In genomic region chr8:9977573-9978314, GRCm38 (mm10) we compare ENCODE assay signal across 7 mouse cellular contexts. TPM values are rescaled to one million over a fixed set of nuclear protein-coding genes. Genes with fewer than 3 reads are reported as not detected.
DNase-seq lines count a peak whose midpoint lies in the region; ATAC-seq lines count a peak whose summit lies in the region.

TSS of gene Lig4 (minus strand) at chr8:9977686.
TSS of gene Abhd13 (plus strand) at chr8:9977707.

- peaks cover 7% of the 10 kb centered on the region for H3K36me3 ChIP-seq in embryonic facial prominence, embryonic 12.5 days
- no peaks in the 10 kb centered on the region for H3K36me3 ChIP-seq in limb, embryonic 11.5 days (ENCODE audit: control insufficient read depth, insufficient read depth, low read length)
- peaks cover 9% of the 10 kb centered on the region for H3K36me3 ChIP-seq in midbrain, embryonic 14.5 days (ENCODE audit: control insufficient read depth, insufficient read depth, low read length)

- H3K27me3 ChIP-seq in embryonic facial prominence, embryonic 12.5 days: no peaks in the 10 kb centered on the region
- no peaks in the 10 kb centered on the region for H3K27me3 ChIP-seq in limb, embryonic 11.5 days (ENCODE audit: control insufficient read depth, insufficient read depth, low read length)
- no peaks in the 10 kb centered on the region for H3K27me3 ChIP-seq in midbrain, embryonic 14.5 days (ENCODE audit: control insufficient read depth, insufficient read depth, low read length)

- peaks cover 26% of the 10 kb centered on the region for H3K4me1 ChIP-seq in embryonic facial prominence, embryonic 12.5 days
- H3K4me1 ChIP-seq in limb, embryonic 11.5 days (ENCODE audit: control insufficient read depth, insufficient read depth, low read length): peaks cover 13% of the 10 kb centered on the region
- peaks cover 28% of the 10 kb centered on the region for H3K4me1 ChIP-seq in midbrain, embryonic 14.5 days (ENCODE audit: control insufficient read depth, insufficient read depth, low read length)

- H3K9me3 ChIP-seq in embryonic facial prominence, embryonic 12.5 days: no peaks in the 10 kb centered on the region
- H3K9me3 ChIP-seq in limb, embryonic 11.5 days (ENCODE audit: control insufficient read depth, low read length): no peaks in the 10 kb centered on the region
- no peaks in the 10 kb centered on the region for H3K9me3 ChIP-seq in midbrain, embryonic 14.5 days (ENCODE audit: control insufficient read depth, low read length)

- H3K4me3 ChIP-seq in embryonic facial prominence, embryonic 12.5 days: peak within 1 kb of the TSS; percentile 87
- peak within 1 kb of the TSS; percentile 68 for H3K4me3 ChIP-seq in limb, embryonic 11.5 days (ENCODE audit: low read depth, low read length)
- H3K4me3 ChIP-seq in midbrain, embryonic 14.5 days (replicated peaks; ENCODE audit: low read depth, low read length): peak within 1 kb of the TSS; percentile 91

- peak; percentile 99 for DNase-seq in adrenal gland, postnatal 25 days
- peak; percentile 99 for DNase-seq in heart, adult 11 months
- DNase-seq in kidney, adult 18-20 months: peak; percentile 100
- DNase-seq in limb, embryonic 11.5 days (ENCODE audit: low spot score): peak; percentile 99
- peak; percentile 99 for DNase-seq in midbrain, embryonic 14.5 days
- peak; percentile 95 to 98 for DNase-seq in spleen, adult 18-20 months

- peak within 1 kb of the TSS; percentile 86 for H3K9ac ChIP-seq in embryonic facial prominence, embryonic 12.5 days
- H3K9ac ChIP-seq in limb, embryonic 11.5 days (ENCODE audit: low read length): peak within 1 kb of the TSS; percentile 81
- peak within 1 kb of the TSS; percentile 88 for H3K9ac ChIP-seq in midbrain, embryonic 14.5 days (replicated peaks; ENCODE audit: low read length)

- ATAC-seq in embryonic facial prominence, embryonic 12.5 days (ENCODE audit: insufficient number of reproducible peaks, insufficient read depth, low FRiP score, low TSS enrichment): peak; percentile 67
- ATAC-seq in limb, embryonic 11.5 days (ENCODE audit: insufficient number of reproducible peaks, low FRiP score, low TSS enrichment, low read depth): peak; percentile 77
- peak; percentile 78 for ATAC-seq in midbrain, embryonic 14.5 days (ENCODE audit: low FRiP score, low TSS enrichment)

- peak within 1 kb of the TSS; percentile 77; the same call in 1 of the 2 replicates for H3K27ac ChIP-seq in embryonic facial prominence, embryonic 12.5 days
- peak within 1 kb of the TSS; percentile 68 for H3K27ac ChIP-seq in limb, embryonic 11.5 days (replicated peaks; ENCODE audit: low read depth, low read length)
- peak within 1 kb of the TSS; percentile 83 for H3K27ac ChIP-seq in midbrain, embryonic 14.5 days (replicated peaks; ENCODE audit: low read depth, low read length)

- H3K4me2 ChIP-seq in embryonic facial prominence, embryonic 12.5 days (replicated peaks): peak within 1 kb of the TSS; percentile 78
- H3K4me2 ChIP-seq in limb, embryonic 11.5 days (ENCODE audit: low read depth, severe bottlenecking): peak within 1 kb of the TSS; percentile 51
- H3K4me2 ChIP-seq in midbrain, embryonic 14.5 days (ENCODE audit: low read length): peak within 1 kb of the TSS; percentile 83

- WGBS in embryonic facial prominence, embryonic 12.5 days: under 1% methylated on average over 60 of the region's 68 CpGs
- under 1% methylated on average over 67 of the region's 68 CpGs for WGBS in limb, embryonic 11.5 days
- under 1% methylated on average over 67 of the region's 68 CpGs for WGBS in midbrain, embryonic 14.5 days

RNA-seq across cellular contexts. Expression of gene Lig4, which starts in this region (rescaled TPM):
- 8.1 and 8.8 TPM in 2 replicates for total RNA-seq in adrenal gland, postnatal 25 days (2021)
- polyA plus RNA-seq in embryonic facial prominence, embryonic 12.5 days (2016; fragmentation: Nextera tagmentation; extraction: Ambion mirVana): 6.6 and 8.1 TPM in 2 replicates
- polyA plus RNA-seq in limb, embryonic 11.5 days (2014; fragmentation: Nextera tagmentation; extraction: Ambion mirVana): 8.0 and 8.7 TPM in 2 replicates
- 7.4 and 13.5 TPM in 2 replicates for polyA plus RNA-seq in midbrain, embryonic 14.5 days (2014; fragmentation: Nextera tagmentation; extraction: Ambion mirVana)

RNA-seq across cellular contexts. Expression of gene Abhd13, which starts in this region (rescaled TPM):
- total RNA-seq in adrenal gland, postnatal 25 days (2021): 23.1 and 23.4 TPM in 2 replicates
- 20.7 and 22.8 TPM in 2 replicates for polyA plus RNA-seq in embryonic facial prominence, embryonic 12.5 days (2016; fragmentation: Nextera tagmentation; extraction: Ambion mirVana)
- polyA plus RNA-seq in limb, embryonic 11.5 days (2014; fragmentation: Nextera tagmentation; extraction: Ambion mirVana): 19.4 and 20.7 TPM in 2 replicates
- polyA plus RNA-seq in midbrain, embryonic 14.5 days (2014; fragmentation: Nextera tagmentation; extraction: Ambion mirVana): 12.5 and 20.0 TPM in 2 replicates

Comparison
In these comparisons a context has a peak if more than half of its experiments do, and no peak if none do; other contexts are left out.
1. Peak in every context shown above with its lines: DNase-seq, ATAC-seq, H3K4me3 ChIP-seq and H3K27ac ChIP-seq.